Mouse (Mus musculus) thymus, adult 2 months (tissue): ENCODE measurements around the gene Maml3.

Experiments used
- CTCF ChIP-seq: fragments of 200-500 bp; IDR thresholded peaks from 2 replicates; pipeline ENCODE4 v1.5.1; 2012; ENCODE audit warnings: mild to moderate bottlenecking, control low read depth, low read length, moderate library complexity, borderline replicate concordance; ENCODE audit not compliant: control insufficient read depth, poor library complexity, insufficient read depth; ENCODE audit errors: extremely low read depth
- POLR2A ChIP-seq: fragments of 200-500 bp; IDR thresholded peaks from 2 replicates; pipeline ENCODE4 v1.6.1; 2012; ENCODE audit warnings: mild to moderate bottlenecking, low read length, control low read depth, moderate library complexity; ENCODE audit not compliant: control insufficient read depth, poor library complexity, insufficient read depth; ENCODE audit errors: extremely low read depth

- TF ChIP-seq CTCF (no peak), POLR2A (no peak)
Observed at GRCm38 (mm10) chr3:51649986-51650385, 454.9 kb downstream of the Maml3 start.
